Mouse (Mus musculus): Measurements from ENCODE around the gene Pnpla1. TPM values are rescaled to one million over a fixed set of nuclear protein-coding genes. Genes with fewer than 3 reads are reported as not detected.

Pnpla1 gene
- polyA plus RNA-seq, 1 experiment from 2014 or later = not detected

GRCm38 (mm10) chr17:28931436-28932211 lies 73.4 kb downstream of the Pnpla1 start:
- no peak overlapping the region for H3K9ac ChIP-seq (ENCODE audit: low read depth, low read length)
- H3K36me3 ChIP-seq (ENCODE audit: control insufficient read depth, insufficient read depth, low read length) = no peaks in the 10 kb centered on the region
- no peak overlapping the region for H3K4me3 ChIP-seq (ENCODE audit: low read length)
- H3K4me2 ChIP-seq (ENCODE audit: low read length) = no peak overlapping the region
- H3K4me1 ChIP-seq (ENCODE audit: control insufficient read depth, insufficient read depth, low read depth, low read length) = peaks cover 8% of the 10 kb centered on the region
- no peaks in the 10 kb centered on the region for H3K9me3 ChIP-seq (ENCODE audit: control insufficient read depth, low read length)
- H3K27ac ChIP-seq (ENCODE audit: low read depth, low read length) = no peak overlapping the region
- 94% methylated on average over 18 of the region's 18 CpGs for WGBS
- ATAC-seq = no peak
- H3K27me3 ChIP-seq (replicated peaks; ENCODE audit: control insufficient read depth, insufficient read depth, low read length) = no peaks in the 10 kb centered on the region

- H3K4me2 ChIP-seq (ENCODE audit: low read length) = no peak overlapping the region
- WGBS = 87% methylated on average over 4 of the region's 4 CpGs
- no peak for ATAC-seq
These were observed 74.1 kb downstream of the Pnpla1 start for GRCm38 (mm10) chr17:28932274-28932673.

GRCm38 (mm10) chr17:28934120-28934916 lies 76.1 kb downstream of the Pnpla1 start:
- no peak overlapping the region for H3K4me2 ChIP-seq (ENCODE audit: low read length)
- H3K27ac ChIP-seq (ENCODE audit: low read depth, low read length) = no peak overlapping the region
- 74% methylated on average over 19 of the region's 19 CpGs for WGBS
- ATAC-seq = no peak
- H3K27me3 ChIP-seq (replicated peaks; ENCODE audit: control insufficient read depth, insufficient read depth, low read length) = no peaks in the 10 kb centered on the region
- H3K9me3 ChIP-seq (ENCODE audit: control insufficient read depth, low read length) = no peaks in the 10 kb centered on the region
- peaks cover 8% of the 10 kb centered on the region for H3K4me1 ChIP-seq (ENCODE audit: control insufficient read depth, insufficient read depth, low read depth, low read length)
- H3K4me3 ChIP-seq (ENCODE audit: low read length) = no peak overlapping the region
- H3K36me3 ChIP-seq (ENCODE audit: control insufficient read depth, insufficient read depth, low read length) = no peaks in the 10 kb centered on the region
- H3K9ac ChIP-seq (ENCODE audit: low read depth, low read length) = no peak overlapping the region

More at GRCm38 (mm10) chr17:28932274-28932673, 74.1 kb downstream of the Pnpla1 start:
- H3K36me3 ChIP-seq (ENCODE audit: control insufficient read depth, insufficient read depth, low read length) = no peaks in the 10 kb centered on the region
- H3K27ac ChIP-seq (ENCODE audit: low read depth, low read length) = no peak overlapping the region
- no peaks in the 10 kb centered on the region for H3K27me3 ChIP-seq (replicated peaks; ENCODE audit: control insufficient read depth, insufficient read depth, low read length)
- no peak overlapping the region for H3K9ac ChIP-seq (ENCODE audit: low read depth, low read length)
- no peaks in the 10 kb centered on the region for H3K9me3 ChIP-seq (ENCODE audit: control insufficient read depth, low read length)
- H3K4me1 ChIP-seq (ENCODE audit: control insufficient read depth, insufficient read depth, low read depth, low read length) = peaks cover 8% of the 10 kb centered on the region
- no peak overlapping the region for H3K4me3 ChIP-seq (ENCODE audit: low read length)

- WGBS = 96% methylated on average over 7 of the region's 7 CpGs
- Histone ChIP-seq H3K4me1 (ENCODE audit: control insufficient read depth, insufficient read depth, low read depth, low read length) (no peaks in the 10 kb centered on the region), H3K27me3 (replicated peaks; ENCODE audit: control insufficient read depth, insufficient read depth, low read length) (no peaks in the 10 kb centered on the region), H3K9ac (ENCODE audit: low read depth, low read length) (no peak overlapping the region), H3K27ac (ENCODE audit: low read depth, low read length) (no peak overlapping the region), H3K9me3 (ENCODE audit: control insufficient read depth, low read length) (no peaks in the 10 kb centered on the region), H3K4me2 (ENCODE audit: low read length) (no peak overlapping the region), H3K4me3 (ENCODE audit: low read length) (no peak overlapping the region), H3K36me3 (ENCODE audit: control insufficient read depth, insufficient read depth, low read length) (no peaks in the 10 kb centered on the region)
- ATAC-seq = no peak
These were observed 77.9 kb downstream of the Pnpla1 start for GRCm38 (mm10) chr17:28936133-28936532.

- Histone ChIP-seq H3K4me1 (ENCODE audit: control insufficient read depth, insufficient read depth, low read depth, low read length) (no peaks in the 10 kb centered on the region), H3K27me3 (replicated peaks; ENCODE audit: control insufficient read depth, insufficient read depth, low read length) (no peaks in the 10 kb centered on the region), H3K36me3 (ENCODE audit: control insufficient read depth, insufficient read depth, low read length) (no peaks in the 10 kb centered on the region), H3K9me3 (ENCODE audit: control insufficient read depth, low read length) (no peaks in the 10 kb centered on the region), H3K9ac (ENCODE audit: low read depth, low read length) (no peak overlapping the region), H3K4me2 (ENCODE audit: low read length) (no peak overlapping the region), H3K27ac (ENCODE audit: low read depth, low read length) (no peak overlapping the region), H3K4me3 (ENCODE audit: low read length) (no peak overlapping the region)
- WGBS = 78% methylated on average over 10 of the region's 10 CpGs
- ATAC-seq = no peak
These were observed 78.6 kb downstream of the Pnpla1 start for GRCm38 (mm10) chr17:28936622-28937345.

Other genes with a start within 250 kb of the Pnpla1 start
- 79.4 and 80.8 TPM in 2 replicates for gene Srpk1, start 235.7 kb upstream of the Pnpla1 start, polyA plus RNA-seq (2015; fragmentation: Nextera tagmentation; extraction: Ambion mirVana)
- gene Slc26a8, start 168.2 kb upstream of the Pnpla1 start, polyA plus RNA-seq (2015; fragmentation: Nextera tagmentation; extraction: Ambion mirVana) = 1.4 TPM in 2 replicates
- 22.7 and 24.0 TPM in 2 replicates for gene Mapk14, start 167.1 kb upstream of the Pnpla1 start, polyA plus RNA-seq (2015; fragmentation: Nextera tagmentation; extraction: Ambion mirVana)
- 1.9 TPM in 2 replicates for gene AC170998.1, start 132.3 kb upstream of the Pnpla1 start, polyA plus RNA-seq (2015; fragmentation: Nextera tagmentation; extraction: Ambion mirVana)
- 1.2 and 2.0 TPM in 2 replicates for gene Mapk13, start 89.1 kb upstream of the Pnpla1 start, polyA plus RNA-seq (2015; fragmentation: Nextera tagmentation; extraction: Ambion mirVana)
- 6.3 and 7.0 TPM in 2 replicates for gene Brpf3, start 57.3 kb upstream of the Pnpla1 start, polyA plus RNA-seq (2015; fragmentation: Nextera tagmentation; extraction: Ambion mirVana)
- 2.4 TPM in 2 replicates for gene 4930539E08Rik, start 56.9 kb downstream of the Pnpla1 start, polyA plus RNA-seq (2015; fragmentation: Nextera tagmentation; extraction: Ambion mirVana)
- gene Pxt1, start 85.4 kb downstream of the Pnpla1 start, polyA plus RNA-seq (2015; fragmentation: Nextera tagmentation; extraction: Ambion mirVana) = not detected in 2 replicates
- gene Kctd20, start 93.5 kb downstream of the Pnpla1 start, polyA plus RNA-seq (2015; fragmentation: Nextera tagmentation; extraction: Ambion mirVana) = 76.5 and 88.8 TPM in 2 replicates
- 71.8 and 89.7 TPM in 2 replicates for gene Stk38, start 149.6 kb downstream of the Pnpla1 start, polyA plus RNA-seq (2015; fragmentation: Nextera tagmentation; extraction: Ambion mirVana)
- gene Srsf3, start 174.2 kb downstream of the Pnpla1 start, polyA plus RNA-seq (2015; fragmentation: Nextera tagmentation; extraction: Ambion mirVana) = 356 and 408 TPM in 2 replicates
- 138 and 184 TPM in 2 replicates for gene Cdkn1a, start 232.6 kb downstream of the Pnpla1 start, polyA plus RNA-seq (2015; fragmentation: Nextera tagmentation; extraction: Ambion mirVana)

Data from hindbrain, embryonic 16.5 days (tissue).